Mouse (Mus musculus) adrenal gland, adult 2 months (tissue): ENCODE data around the gene Smchd1. TPM values are rescaled to one million over a fixed set of nuclear protein-coding genes. Genes with fewer than 3 reads are reported as not detected.
A peak's percentile ranks its signal among the peaks of the same experiment; 100 is the strongest.

Experiments used
- DNase-seq: peaks from one replicate; pipeline ENCODE4 v3.0.0; 2021
- polyA plus RNA-seq: library from polyadenylated mRNA; depleted of rRNA; stranded (reverse); fragments of >200 nt; gene quantifications from 2 replicates; pipeline ENCODE4 v1.2.3, GENCODE M21; 2012; rRNA removed
- total RNA-seq, 2 experiments: library from RNA; stranded (reverse); gene quantifications; 2 replicates each; pipeline ENCODE4 v1.2.3; 2021

Gene Smchd1
- total and polyA plus RNA-seq, 3 experiments: 2.0 to 35.7 (median 32.3) TPM

DNA sequence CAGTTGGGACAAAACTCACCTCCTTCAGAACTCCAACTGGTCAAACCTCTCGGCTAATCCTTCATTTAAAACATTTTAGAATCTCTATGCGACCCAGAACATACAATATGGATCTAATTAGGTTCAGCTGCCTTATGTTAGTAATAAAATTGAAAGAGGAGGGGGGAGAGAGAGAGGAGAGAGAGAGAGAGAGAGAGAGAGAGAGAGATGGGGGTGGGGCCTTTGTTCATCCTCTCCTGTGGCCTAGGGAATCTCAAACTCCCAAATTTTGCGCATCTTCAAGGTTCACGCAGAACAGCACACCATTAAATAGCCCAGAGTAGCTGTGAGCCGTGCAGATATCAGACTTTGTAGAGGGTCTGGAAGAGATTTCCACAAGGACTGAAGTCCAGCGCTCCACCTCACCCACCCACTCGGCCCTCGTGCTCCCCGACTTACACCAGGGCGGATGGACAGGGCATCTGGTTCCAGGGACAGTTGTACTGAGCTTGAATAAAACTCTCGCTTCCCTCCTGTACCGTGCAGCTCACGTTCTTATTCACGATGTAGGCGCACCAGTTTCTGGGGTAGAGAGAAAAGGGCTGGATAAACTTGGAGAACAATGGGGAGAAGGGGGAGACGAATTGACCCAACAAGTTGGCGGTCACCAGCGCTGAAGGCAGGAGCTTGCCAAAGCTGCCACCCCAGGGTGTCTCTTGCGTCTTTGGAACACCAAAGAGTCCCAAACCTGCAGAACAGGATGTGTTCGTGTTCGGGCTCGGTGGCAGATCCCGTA lies 165.2 kb downstream of the Smchd1 start:
- DNase-seq: no peak

DNA sequence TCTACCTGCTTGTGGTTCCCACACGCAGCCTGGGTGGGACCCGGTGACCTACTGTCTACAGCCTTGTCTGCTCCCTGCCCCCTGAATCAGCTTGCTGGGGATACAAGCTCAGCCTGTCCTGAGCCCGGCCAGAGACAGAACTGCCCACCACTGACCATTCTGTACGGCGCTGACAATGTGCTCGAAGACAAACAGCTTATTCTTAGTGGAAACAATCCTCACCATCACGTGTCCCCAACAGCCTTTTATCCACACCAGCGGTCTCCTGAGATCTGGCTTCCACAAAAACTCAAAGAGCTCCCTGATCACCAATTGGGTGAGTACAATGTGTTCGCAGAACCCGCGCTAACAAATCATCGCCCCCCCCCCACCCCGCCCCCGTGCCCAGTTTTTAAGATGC lies 166.0 kb downstream of the Smchd1 start:
- DNase-seq: no peak

DNA sequence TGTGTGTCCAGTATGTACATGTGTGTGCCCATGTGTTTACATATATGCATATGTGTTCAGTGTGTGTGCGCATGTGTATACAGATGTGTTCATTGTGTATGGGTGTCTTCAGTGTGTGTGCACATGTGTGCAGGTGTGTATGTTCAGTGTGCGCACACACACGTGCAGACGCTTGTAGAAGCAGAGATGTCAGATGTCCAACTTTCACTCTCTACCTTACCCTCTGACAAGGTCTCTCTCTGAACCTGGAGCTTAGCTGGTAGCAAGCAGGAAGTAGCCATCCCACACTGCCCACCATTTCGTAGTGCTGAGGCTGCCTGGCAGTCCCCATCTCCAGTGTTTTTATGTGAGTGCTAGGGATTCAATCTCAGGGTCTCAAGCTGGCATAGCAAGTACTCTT lies 166.8 kb downstream of the Smchd1 start:
- DNase-seq: no peak

DNA sequence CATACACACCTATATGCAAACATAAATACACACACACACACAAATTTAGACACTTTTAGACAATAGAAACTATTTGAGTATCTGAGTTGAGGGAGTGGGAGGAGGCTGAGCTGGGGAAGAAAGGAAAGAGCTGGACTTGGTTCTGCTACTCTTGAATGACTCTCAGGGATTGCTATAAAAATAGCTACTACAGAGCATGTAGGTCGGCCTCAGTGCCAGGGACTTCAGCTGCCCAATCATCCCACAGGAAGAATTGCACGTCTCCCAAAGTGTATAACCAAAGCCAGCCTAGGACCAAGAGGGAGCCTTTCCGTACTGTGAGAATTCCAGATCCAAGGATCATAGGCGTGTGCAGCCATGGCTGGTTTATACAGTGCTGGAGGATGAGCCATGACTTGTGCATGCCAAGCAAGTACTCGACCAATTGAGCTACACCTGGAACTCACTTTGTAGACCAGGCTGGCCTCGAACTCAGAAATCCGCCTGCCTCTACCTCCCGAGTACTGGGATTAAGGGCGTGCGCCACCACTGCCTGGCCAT lies 167.8 kb downstream of the Smchd1 start:
- no peak for DNase-seq

DNA sequence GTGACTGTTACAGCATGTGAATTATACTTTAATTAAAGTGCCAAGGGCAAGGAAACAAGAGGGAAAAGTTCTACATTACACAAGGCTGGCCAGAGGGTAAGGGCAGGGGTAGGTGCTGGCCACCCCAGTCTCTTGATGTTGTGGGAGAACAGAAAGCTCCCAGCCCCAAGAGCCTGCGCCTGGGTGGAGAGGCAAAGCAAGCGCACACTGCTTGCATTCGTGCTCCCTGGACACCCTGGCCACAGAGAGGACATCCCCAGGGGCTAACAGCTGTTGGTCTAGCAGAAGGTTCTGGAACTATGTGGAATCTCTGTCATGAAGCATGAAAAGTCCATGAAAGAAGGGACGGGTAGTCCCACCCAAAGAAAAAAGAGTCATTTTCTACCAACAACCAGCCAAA lies 168.4 kb downstream of the Smchd1 start:
- no peak for DNase-seq

DNA sequence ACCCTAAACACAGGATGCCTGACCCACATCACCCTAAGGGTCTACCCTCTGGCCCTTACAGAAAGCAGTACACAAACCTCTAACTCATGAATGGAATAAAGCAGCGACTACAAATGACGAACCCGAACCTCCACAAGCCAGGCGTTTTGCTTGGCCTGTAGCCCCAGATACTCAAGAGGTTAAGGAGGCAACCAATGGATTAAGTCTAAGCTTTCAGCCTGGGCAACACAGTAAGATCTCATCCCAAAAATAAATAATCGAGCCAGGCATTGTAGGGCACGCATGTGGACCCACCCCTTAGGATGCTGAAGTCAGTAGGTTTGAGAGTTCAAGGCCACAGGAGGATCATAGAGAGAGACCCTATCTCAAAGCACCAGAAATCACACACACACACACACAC lies 169.1 kb downstream of the Smchd1 start:
- DNase-seq: no peak

DNA sequence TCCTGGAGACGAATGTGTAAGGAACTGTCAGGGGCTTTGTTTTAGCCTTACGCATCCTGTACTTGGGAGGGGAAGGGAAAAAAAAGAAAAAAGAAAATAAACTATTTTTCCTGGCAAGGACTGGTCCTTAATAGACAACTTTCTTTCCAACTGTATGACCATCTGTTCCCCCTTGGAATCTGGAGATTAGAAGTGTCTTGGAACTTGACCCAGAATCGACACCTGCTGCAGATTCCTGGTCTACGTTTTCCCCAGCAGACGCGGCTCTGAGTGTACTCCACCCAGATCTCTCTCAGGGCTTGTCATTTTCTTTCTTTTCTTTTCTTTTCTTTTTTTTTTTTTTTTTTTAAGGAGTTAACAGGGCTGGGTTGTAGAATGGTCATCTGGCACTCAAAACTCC lies 171.7 kb downstream of the Smchd1 start:
- DNase-seq: no peak

DNA sequence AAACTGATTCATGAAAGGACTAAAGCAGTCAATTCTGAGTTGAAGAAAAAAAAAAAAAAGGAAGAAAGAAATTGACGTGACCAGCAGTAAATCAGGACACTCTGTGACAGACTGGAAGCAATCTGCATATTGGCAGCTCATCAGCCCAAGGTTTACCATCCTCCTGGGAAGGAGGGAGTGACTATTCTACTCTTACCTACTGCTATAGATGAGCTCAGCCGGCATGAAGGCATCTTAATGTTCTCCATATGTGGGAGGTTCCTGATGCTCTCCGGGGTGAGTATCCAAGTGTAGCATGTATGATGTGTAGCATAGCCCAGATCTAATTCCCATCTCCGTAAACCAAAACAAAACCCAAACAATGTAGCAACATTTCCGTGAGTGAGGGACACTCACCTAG lies 173.7 kb downstream of the Smchd1 start:
- DNase-seq: no peak

DNA sequence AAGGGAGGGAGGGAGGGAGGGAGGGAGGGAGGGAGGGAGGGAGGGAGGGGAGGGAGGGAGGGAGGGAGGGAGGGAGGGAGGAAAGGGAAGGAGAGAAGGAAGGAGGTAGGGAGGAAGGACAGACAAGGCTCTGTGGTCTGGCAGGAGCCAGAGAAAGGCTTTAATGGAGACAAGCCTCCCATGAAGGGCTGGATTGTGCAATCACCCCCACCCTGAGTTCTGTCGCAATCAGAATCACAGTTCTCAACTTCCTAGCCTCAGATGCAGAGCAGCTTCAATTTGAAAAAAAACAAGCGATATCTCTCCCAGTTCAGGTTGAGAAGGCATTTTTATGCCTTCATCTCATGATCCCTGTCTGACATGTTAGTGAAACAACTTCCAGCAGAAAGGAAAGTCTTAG lies 174.8 kb downstream of the Smchd1 start:
- DNase-seq: peak; percentile 72

DNA sequence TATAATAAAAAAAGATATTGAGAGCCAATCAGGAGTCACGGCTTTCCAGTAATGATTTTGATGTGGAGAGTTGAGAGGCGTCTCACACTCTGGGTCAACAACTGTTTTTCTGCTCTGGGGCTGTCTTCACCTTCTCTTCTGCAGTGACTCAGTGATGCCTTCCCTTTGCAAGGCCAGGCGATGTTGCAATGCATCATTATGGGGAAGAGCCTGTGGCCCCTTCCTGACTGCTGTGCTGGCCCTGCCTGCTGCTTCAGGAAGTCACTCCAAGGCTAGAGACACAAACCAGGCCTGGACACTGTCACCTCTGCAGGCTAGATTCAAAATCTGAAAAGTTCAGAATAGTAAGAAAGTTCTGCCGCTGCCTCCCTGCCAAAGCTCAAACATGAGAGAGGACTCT lies 175.3 kb downstream of the Smchd1 start:
- DNase-seq: peak; percentile 72

DNA sequence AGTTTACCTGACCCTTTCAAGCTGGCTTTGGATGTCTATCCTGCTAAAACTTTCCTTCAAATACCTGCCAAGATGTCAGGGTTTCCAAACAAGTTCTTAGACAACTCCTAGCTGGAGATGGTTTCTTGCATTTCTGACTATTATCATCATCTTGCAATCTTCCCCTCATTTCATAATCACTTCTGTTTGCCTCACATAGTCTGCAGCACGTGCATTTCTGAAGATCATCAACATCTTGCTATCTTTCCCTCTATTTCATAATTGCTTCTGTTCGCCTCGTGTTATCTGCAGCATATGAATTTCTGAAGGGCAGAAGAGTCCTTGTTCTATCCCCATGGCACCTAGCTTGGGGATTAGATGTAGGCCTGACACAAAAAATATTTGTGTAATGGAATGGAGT lies 180.6 kb downstream of the Smchd1 start:
- DNase-seq: no peak

Other genes starting within 250 kb of the Smchd1 start
- 1 to 10 TPM; 6.6 to 10.0 TPM for gene Emilin2, start 163.4 kb downstream of the Smchd1 start, total RNA-seq
- 7.3 and 8.2 TPM in 2 replicates for gene Emilin2, start 163.4 kb downstream of the Smchd1 start, polyA plus RNA-seq
- 1 to 10 TPM in 1 of 2 experiments, under 1 TPM in 1; 0.78 to 1.0 TPM for gene Gm4707, start 15.4 kb downstream of the Smchd1 start, total RNA-seq
- gene Gm4707, start 15.4 kb downstream of the Smchd1 start, polyA plus RNA-seq: 0.25 and 0.36 TPM in 2 replicates
- gene Ndc80, start 51.5 kb upstream of the Smchd1 start, total RNA-seq: 1 to 10 TPM; 1.1 to 1.6 TPM
- gene Ndc80, start 51.5 kb upstream of the Smchd1 start, polyA plus RNA-seq: not detected in 2 replicates
- under 1 TPM; 0.40 to 0.69 TPM for gene Spdya, start 76.7 kb upstream of the Smchd1 start, total RNA-seq
- not detected in 2 replicates for gene Spdya, start 76.7 kb upstream of the Smchd1 start, polyA plus RNA-seq
- 10 to 100 TPM; 39.7 to 86.2 TPM for gene Wdr43, start 140.6 kb upstream of the Smchd1 start, total RNA-seq
- gene Wdr43, start 140.6 kb upstream of the Smchd1 start, polyA plus RNA-seq: 2.7 and 3.7 TPM in 2 replicates
- gene Togaram2, start 197.9 kb upstream of the Smchd1 start, total RNA-seq: under 1 TPM in 1 of 2 experiments, not detected in 1; 0.07 TPM
- 0.08 TPM in 1 of 2 replicates, not detected in the other for gene Togaram2, start 197.9 kb upstream of the Smchd1 start, polyA plus RNA-seq